Mouse (Mus musculus): Measurements from ENCODE around the gene Tigd3. TPM values are rescaled to one million over a fixed set of nuclear protein-coding genes. Genes with fewer than 3 reads are reported as not detected.

The Tigd3 gene
- total and polyA plus RNA-seq, 3 experiments: 2.1 to 2.2 TPM; not detected in 1

GRCm38 (mm10) chr19:5848032-5848825, 45.7 kb downstream of the Tigd3 start (continued):
- TF ChIP-seq E2F4 (IDR thresholded peaks at IDR 0.05; ENCODE audit: borderline replicate concordance, low read depth, low read length) (no peak), ETS1 (IDR thresholded peaks at IDR 0.05; ENCODE audit: low read depth, low read length) (peak; percentile 95), HCFC1 (IDR thresholded peaks at IDR 0.05; ENCODE audit: low read depth, low read length) (0 out of 2 replicates have a peak, but pooled peaks have one; percentile 27), POLR2A (IDR thresholded peaks at IDR 0.05; ENCODE audit: control insufficient read depth in 1 of 2, insufficient read depth in 1 of 2, low read depth in 1 of 2, low read length in 2 of 2, poor library complexity in 1 of 2) (peak in 1 of 2 experiments; percentile 72; a peak in 2 of 4 replicates), MYB (IDR thresholded peaks at IDR 0.05; ENCODE audit: low read depth, low read length) (no peak), NRF1 (IDR thresholded peaks at IDR 0.05; ENCODE audit: insufficient read depth, low read depth, low read length, poor library complexity, severe bottlenecking) (0 out of 2 replicates have a peak, but pooled peaks have one; percentile 17), MAZ (IDR thresholded peaks at IDR 0.05; ENCODE audit: low read depth, low read length) (no peak), ELF1 (IDR thresholded peaks at IDR 0.05; ENCODE audit: low read depth, low read length) (no peak), MYC (IDR thresholded peaks at IDR 0.05; ENCODE audit: low read depth, low read length) (0 out of 2 replicates have a peak, but pooled peaks have one; percentile 58), CHD2 (IDR thresholded peaks at IDR 0.05; ENCODE audit: low read length) (no peak; the same call in 1 of the 2 replicates), ZC3H11A (IDR thresholded peaks at IDR 0.05; ENCODE audit: low read depth, low read length) (no peak), MAX (IDR thresholded peaks at IDR 0.05; ENCODE audit: low read length) (peak; percentile 79), POLR2AphosphoS5 (IDR thresholded peaks at IDR 0.05; ENCODE audit: borderline replicate concordance, low read depth, low read length) (no peak), BHLHE40 (IDR thresholded peaks at IDR 0.05; ENCODE audit: borderline replicate concordance, low read depth, low read length) (no peak; the same call in 1 of the 2 replicates), MAFK (IDR thresholded peaks at IDR 0.05; ENCODE audit: borderline replicate concordance, low read depth, low read length) (peak; percentile 69; the same call in 1 of the 2 replicates), MXI1 (IDR thresholded peaks at IDR 0.05; ENCODE audit: low read depth, low read length) (peak; percentile 64), JUND (IDR thresholded peaks at IDR 0.05; ENCODE audit: low read depth, low read length) (no peak), RCOR1 (IDR thresholded peaks at IDR 0.05; ENCODE audit: low read depth, low read length) (peak; percentile 92), CHD1 (IDR thresholded peaks at IDR 0.05; ENCODE audit: low read depth, low read length) (0 out of 2 replicates have a peak, but pooled peaks have one; percentile 54)

- 0 out of 2 replicates have a peak, but pooled peaks have one; percentile 1 for TF ChIP-seq SMC3 (IDR thresholded peaks at IDR 0.05; ENCODE audit: low read depth, low read length)
- no peak; the same call in 1 of the 2 replicates for TF ChIP-seq ETS1 (IDR thresholded peaks at IDR 0.05; ENCODE audit: low read depth, low read length)
- TF ChIP-seq TAL1 (IDR thresholded peaks at IDR 0.05; ENCODE audit: low read length): peak; percentile 32; the same call in 1 of the 2 replicates
- 0 out of 2 replicates have a peak, but pooled peaks have one; percentile 39 for TF ChIP-seq TBP (IDR thresholded peaks at IDR 0.05; ENCODE audit: low read depth, low read length)
- TF ChIP-seq POLR2A (IDR thresholded peaks at IDR 0.05; ENCODE audit: control insufficient read depth in 1 of 2, insufficient read depth in 1 of 2, low read depth in 1 of 2, low read length in 2 of 2, poor library complexity in 1 of 2): 0 out of 4 replicates have a peak, but pooled peaks of 1 of the 2 experiments have one; percentile 49
- no peak for TF ChIP-seq CHD2 (IDR thresholded peaks at IDR 0.05; ENCODE audit: low read length)
- Histone ChIP-seq H3K4me3 (ENCODE audit: control insufficient read depth in 1 of 2, insufficient read depth in 1 of 2, low read depth in 2 of 2, low read length in 2 of 2) (peak overlapping the region; percentile 52 to 66), H3K27me3 (ENCODE audit: control insufficient read depth in 1 of 2, insufficient read depth in 2 of 2, low read length in 2 of 2) (no peaks in the 10 kb centered on the region), H3K79me2 (ENCODE audit: control insufficient read depth, insufficient read depth, low read length, poor library complexity) (peaks cover 32% of the 10 kb centered on the region), H3K4me1 (ENCODE audit: control insufficient read depth in 1 of 2, insufficient read depth in 2 of 2, low read length in 2 of 2) (peaks cover 15 to 55% of the 10 kb centered on the region in 2 experiments), H3K9me3 (replicated peaks; ENCODE audit: insufficient read depth, low read length) (no peaks in the 10 kb centered on the region), H3K9ac (ENCODE audit: control insufficient read depth, low read depth, low read length, poor library complexity, severe bottlenecking) (peak overlapping the region; percentile 86), H3K36me3 (ENCODE audit: control insufficient read depth in 1 of 2, insufficient read depth in 2 of 2, low read length in 2 of 2) (peaks cover 0 to 37% of the 10 kb centered on the region in 2 experiments; a peak in 2 of 4 replicates), H3K27ac (ENCODE audit: control insufficient read depth, low read depth, low read length) (peak overlapping the region; percentile 96)
- peak; percentile 74 for DNase-seq (ENCODE audit: low read depth, low spot score)
These were observed 46.6 kb downstream of the Tigd3 start for GRCm38 (mm10) chr19:5847306-5847796.

Measured in MEL (cell line).